Mouse (Mus musculus) liver, embryonic 14.5 days (tissue): ENCODE results near the gene Cdh18.

ENCODE experiments used
- CTCF ChIP-seq: IDR thresholded peaks from 2 replicates; pipeline ENCODE4 v1.5.1; 2016; ENCODE audit warnings: antibody characterized with exemption, low read depth, control low read depth
- EP300 ChIP-seq: IDR thresholded peaks from 2 replicates; pipeline ENCODE4 v1.6.1; 2016; ENCODE audit warnings: antibody characterized with exemption, low read depth

DNA sequence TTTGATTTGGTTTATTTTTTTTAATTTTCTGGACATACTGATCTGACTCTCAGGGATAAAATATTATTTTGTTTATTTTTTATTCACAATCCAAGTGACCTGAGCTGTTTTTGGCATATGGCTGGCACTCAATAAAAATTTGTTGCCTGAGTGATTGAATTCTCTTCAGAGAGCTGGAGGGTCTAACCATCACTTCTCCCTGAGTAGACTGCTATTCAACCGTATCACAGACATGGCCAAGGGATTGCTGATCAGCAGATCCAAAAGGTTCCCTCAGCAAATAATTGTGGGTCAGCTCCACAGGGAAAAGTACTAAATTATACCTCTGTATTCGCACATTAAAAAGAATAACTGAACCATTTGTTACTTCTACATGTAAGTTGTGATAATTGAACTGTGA is 969.3 kb downstream of the Cdh18 start:
- TF ChIP-seq CTCF = no peak
- TF ChIP-seq EP300 = no peak
